14 mouse cellular contexts compared by ENCODE assay signal in the genomic region with DNA sequence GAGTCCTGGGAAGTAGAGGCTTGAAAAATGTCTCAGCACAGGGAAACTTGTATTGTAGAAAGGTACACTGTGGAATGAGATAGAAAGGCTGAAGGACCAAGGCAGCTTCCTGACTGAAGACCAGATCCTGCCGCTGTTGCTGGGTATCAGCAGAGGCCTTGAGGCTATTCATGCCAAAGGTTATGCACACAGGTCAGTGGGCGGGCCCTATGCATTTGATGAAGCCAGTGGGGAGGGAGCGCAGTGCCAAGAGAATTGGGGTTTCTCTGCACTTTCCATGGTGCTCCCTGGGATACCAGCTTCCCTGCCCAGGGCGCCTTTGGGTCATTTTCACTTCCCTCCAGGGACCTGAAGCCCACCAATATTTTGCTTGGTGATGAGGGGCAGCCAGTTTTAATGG. TPM values are rescaled to one million over a fixed set of nuclear protein-coding genes. Genes with fewer than 3 reads are reported as not detected.
DNase-seq lines count a peak whose midpoint lies in the region; ATAC-seq and TF ChIP-seq lines count a peak whose summit lies in the region.
"Had no signal": no experiment of that assay in that cellular context is flagged by ENCODE, and none has a peak within 500 bp of the region (broad histone marks: within the 10 kb centered on the region; RNA-seq: fewer than 3 reads in every experiment).

No protein-coding gene starts in this region.

- no peak overlapping the region for H3K4me2 ChIP-seq in kidney, postnatal 0 days (ENCODE audit: low read length)
- H3K4me2 ChIP-seq in kidney, embryonic 16.5 days (replicated peaks; ENCODE audit: low read depth, low read length) = no peak overlapping the region
- 0 out of 2 replicates have a peak overlapping the region, but pooled peaks have one; percentile 94 for H3K4me2 ChIP-seq in embryonic facial prominence, embryonic 12.5 days (replicated peaks)
- peak overlapping the region; percentile 97 for H3K4me2 ChIP-seq in liver, embryonic 16.5 days (ENCODE audit: low read depth, low read length)
- H3K4me2 ChIP-seq: limb, embryonic 15.5 days had no signal

- no peak overlapping the region for H3K4me3 ChIP-seq in gastrocnemius, adult 2 months
- H3K4me3 ChIP-seq in kidney, postnatal 0 days (replicated peaks; ENCODE audit: low read depth, low read length) = no peak overlapping the region
- no peak overlapping the region for H3K4me3 ChIP-seq in kidney, embryonic 16.5 days (ENCODE audit: low read length)
- H3K4me3 ChIP-seq in embryonic facial prominence, embryonic 12.5 days = no peak overlapping the region
- peak overlapping the region; percentile 97 for H3K4me3 ChIP-seq in liver, embryonic 16.5 days (ENCODE audit: low read depth, low read length)
- H3K4me3 ChIP-seq: left cerebral cortex, adult 2 months had no signal

- H3K27ac ChIP-seq in gastrocnemius, adult 2 months = no peak overlapping the region
- H3K27ac ChIP-seq in kidney, postnatal 0 days = 0 out of 2 replicates have a peak overlapping the region, but pooled peaks have one; percentile 85
- no peak overlapping the region for H3K27ac ChIP-seq in kidney, embryonic 16.5 days (ENCODE audit: low read length)
- H3K27ac ChIP-seq in embryonic facial prominence, embryonic 12.5 days = no peak overlapping the region
- H3K27ac ChIP-seq in liver, embryonic 16.5 days (ENCODE audit: low read length) = peak overlapping the region; percentile 97
- H3K27ac ChIP-seq: forebrain, embryonic 12.5 days; left cerebral cortex, adult 2 months; limb, embryonic 15.5 days had no signal

- peaks cover 15% of the 10 kb centered on the region for H3K4me1 ChIP-seq in kidney, postnatal 0 days (replicated peaks; ENCODE audit: insufficient read depth, low read length)
- peaks cover 48% of the 10 kb centered on the region for H3K4me1 ChIP-seq in kidney, embryonic 16.5 days (ENCODE audit: insufficient read depth, low read length)
- peaks cover 28% of the 10 kb centered on the region for H3K4me1 ChIP-seq in embryonic facial prominence, embryonic 12.5 days
- H3K4me1 ChIP-seq in liver, embryonic 16.5 days (ENCODE audit: control insufficient read depth, low read depth, low read length) = peaks cover 84% of the 10 kb centered on the region

- H3K9me3 ChIP-seq in kidney, postnatal 0 days (replicated peaks; ENCODE audit: low read length) = no peaks in the 10 kb centered on the region
- no peaks in the 10 kb centered on the region for H3K9me3 ChIP-seq in kidney, embryonic 16.5 days (ENCODE audit: low read length)
- H3K9me3 ChIP-seq in embryonic facial prominence, embryonic 12.5 days = no peaks in the 10 kb centered on the region
- no peaks in the 10 kb centered on the region for H3K9me3 ChIP-seq in liver, embryonic 16.5 days (replicated peaks; ENCODE audit: control insufficient read depth, low read length)
- H3K9me3 ChIP-seq: forebrain, embryonic 12.5 days; limb, embryonic 15.5 days had no signal

- peaks cover 28% of the 10 kb centered on the region for H3K36me3 ChIP-seq in kidney, postnatal 0 days (ENCODE audit: insufficient read depth, low read length)
- peaks cover 34% of the 10 kb centered on the region for H3K36me3 ChIP-seq in kidney, embryonic 16.5 days (ENCODE audit: insufficient read depth, low read length)
- H3K36me3 ChIP-seq in embryonic facial prominence, embryonic 12.5 days = peaks cover 34% of the 10 kb centered on the region
- peaks cover 43% of the 10 kb centered on the region for H3K36me3 ChIP-seq in liver, embryonic 16.5 days (ENCODE audit: control insufficient read depth, insufficient read depth)

- no peaks in the 10 kb centered on the region for H3K27me3 ChIP-seq in kidney, postnatal 0 days (ENCODE audit: insufficient read depth, low read length)
- peaks cover 5% of the 10 kb centered on the region; the same call in 1 of the 2 replicates for H3K27me3 ChIP-seq in kidney, embryonic 16.5 days (ENCODE audit: insufficient read depth, low read length)
- H3K27me3 ChIP-seq in embryonic facial prominence, embryonic 12.5 days = peaks cover 14% of the 10 kb centered on the region
- no peaks in the 10 kb centered on the region for H3K27me3 ChIP-seq in liver, embryonic 16.5 days (ENCODE audit: control insufficient read depth, insufficient read depth, low read depth, low read length)

- peak; percentile 50 for DNase-seq in gastrocnemius, adult 2 months
- DNase-seq in gastrocnemius, postnatal 14 days = no peak
- no peak for DNase-seq in kidney, postnatal 0 days (ENCODE audit: low spot score)
- no peak for DNase-seq in cerebellum, adult 9-11 months
- DNase-seq in layer of hippocampus, adult 8-10 months (ENCODE audit: low spot score in 2 of 2) = no peak
- DNase-seq: adrenal gland, adult 8-10 months; gastrocnemius, postnatal 36 days had no signal

- H3K9ac ChIP-seq in kidney, postnatal 0 days (ENCODE audit: low read depth, low read length) = no peak overlapping the region
- H3K9ac ChIP-seq in kidney, embryonic 16.5 days (replicated peaks; ENCODE audit: low read length) = no peak overlapping the region
- H3K9ac ChIP-seq in embryonic facial prominence, embryonic 12.5 days = no peak overlapping the region
- H3K9ac ChIP-seq in liver, embryonic 16.5 days (ENCODE audit: low read depth, low read length) = peak overlapping the region; percentile 48
- H3K9ac ChIP-seq: forebrain, embryonic 12.5 days; limb, embryonic 15.5 days had no signal

- no peak for TF ChIP-seq CTCF in gastrocnemius, adult 2 months (IDR thresholded peaks at IDR 0.05)
- no peak for TF ChIP-seq CTCF in kidney, postnatal 0 days (IDR thresholded peaks at IDR 0.05; ENCODE audit: low read depth)

- no peak for ATAC-seq in kidney, postnatal 0 days (replicated peaks; ENCODE audit: low FRiP score, low read depth)
- ATAC-seq in kidney, embryonic 16.5 days (ENCODE audit: low FRiP score, low TSS enrichment) = no peak
- ATAC-seq in embryonic facial prominence, embryonic 12.5 days (ENCODE audit: insufficient number of reproducible peaks, insufficient read depth, low FRiP score, low TSS enrichment) = no peak
- no peak for ATAC-seq in liver, embryonic 16.5 days (ENCODE audit: low read depth)

- 77% methylated on average over 4 of the region's 4 CpGs for WGBS in kidney, postnatal 0 days
- WGBS in kidney, embryonic 16.5 days = 87% methylated on average over 4 of the region's 4 CpGs
- WGBS in embryonic facial prominence, embryonic 12.5 days = 72% methylated on average over 4 of the region's 4 CpGs
- WGBS in liver, embryonic 16.5 days (ENCODE audit: insufficient replicate concordance) = 56% methylated on average over 4 of the region's 4 CpGs

- intact Hi-C loops in gastrocnemius, adult 2 months (cut with DNase I) = no loop called here
- intact Hi-C loops in gastrocnemius, postnatal 14 days (cut with DNase I; ENCODE audit: low total_unique reads) = no loop called here

RNA-seq across cellular contexts. Expression of a gene that starts 1.9 kb away (rescaled TPM):
- 10 to 100 TPM; 18.8 to 20.2 TPM for total RNA-seq in gastrocnemius, adult 2 months (2021)
- total RNA-seq in gastrocnemius, postnatal 14 days (2021) = 10 to 100 TPM; 27.2 to 28.2 TPM
- polyA plus RNA-seq in kidney, postnatal 0 days (2015; fragmentation: Nextera tagmentation; extraction: Ambion mirVana) = 114 and 122 TPM in 2 replicates
- polyA plus RNA-seq in kidney, embryonic 16.5 days (2015; fragmentation: Nextera tagmentation; extraction: Ambion mirVana) = 153 and 169 TPM in 2 replicates
- 132 and 138 TPM in 2 replicates for polyA plus RNA-seq in embryonic facial prominence, embryonic 12.5 days (2016; fragmentation: Nextera tagmentation; extraction: Ambion mirVana)
- polyA plus RNA-seq in liver, embryonic 16.5 days (2015; fragmentation: Nextera tagmentation; extraction: Ambion mirVana) = 73.3 and 73.4 TPM in 2 replicates
- 10 to 100 TPM; 78.7 to 88.5 (median 84.5) TPM for total RNA-seq in layer of hippocampus, adult 8-10 months (2022)

RNA-seq across cellular contexts. Expression of a gene that starts 1.9 kb away (rescaled TPM):
- 1 to 10 TPM; 1.0 to 1.5 TPM for total RNA-seq in gastrocnemius, adult 2 months (2021)
- 1 to 10 TPM; 4.5 to 4.8 TPM for total RNA-seq in gastrocnemius, postnatal 14 days (2021)
- 47.4 and 47.6 TPM in 2 replicates for polyA plus RNA-seq in kidney, postnatal 0 days (2015; fragmentation: Nextera tagmentation; extraction: Ambion mirVana)
- 57.4 and 63.8 TPM in 2 replicates for polyA plus RNA-seq in kidney, embryonic 16.5 days (2015; fragmentation: Nextera tagmentation; extraction: Ambion mirVana)
- polyA plus RNA-seq in embryonic facial prominence, embryonic 12.5 days (2016; fragmentation: Nextera tagmentation; extraction: Ambion mirVana) = 21.6 and 21.7 TPM in 2 replicates
- 3.7 and 3.9 TPM in 2 replicates for polyA plus RNA-seq in liver, embryonic 16.5 days (2015; fragmentation: Nextera tagmentation; extraction: Ambion mirVana)
- total RNA-seq in layer of hippocampus, adult 8-10 months (2022) = 10 to 100 TPM; 14.1 to 22.4 (median 18.5) TPM

RNA-seq across cellular contexts. Expression of a gene that starts 7.1 kb away (rescaled TPM):
- 1,000 to 10,000 TPM; 1,043 to 1,330 TPM for total RNA-seq in gastrocnemius, adult 2 months (2021)
- 100 to 1,000 TPM; 475 to 599 TPM for total RNA-seq in gastrocnemius, postnatal 14 days (2021)
- 171 and 200 TPM in 2 replicates for polyA plus RNA-seq in kidney, postnatal 0 days (2015; fragmentation: Nextera tagmentation; extraction: Ambion mirVana)
- polyA plus RNA-seq in kidney, embryonic 16.5 days (2015; fragmentation: Nextera tagmentation; extraction: Ambion mirVana) = 96.3 and 102 TPM in 2 replicates
- 16.2 and 18.7 TPM in 2 replicates for polyA plus RNA-seq in embryonic facial prominence, embryonic 12.5 days (2016; fragmentation: Nextera tagmentation; extraction: Ambion mirVana)
- 336 and 355 TPM in 2 replicates for polyA plus RNA-seq in liver, embryonic 16.5 days (2015; fragmentation: Nextera tagmentation; extraction: Ambion mirVana)
- total RNA-seq in layer of hippocampus, adult 8-10 months (2022) = 100 to 1,000 TPM; 488 to 539 (median 494) TPM

RNA-seq across cellular contexts. Expression of a gene that starts 19.4 kb away (rescaled TPM):
- total RNA-seq in gastrocnemius, adult 2 months (2021) = not detected
- total RNA-seq in gastrocnemius, postnatal 14 days (2021) = not detected
- polyA plus RNA-seq in kidney, postnatal 0 days (2015; fragmentation: Nextera tagmentation; extraction: Ambion mirVana) = 0.18 TPM in 1 of 2 replicates, not detected in the other
- polyA plus RNA-seq in kidney, embryonic 16.5 days (2015; fragmentation: Nextera tagmentation; extraction: Ambion mirVana) = not detected in 2 replicates
- not detected in 2 replicates for polyA plus RNA-seq in embryonic facial prominence, embryonic 12.5 days (2016; fragmentation: Nextera tagmentation; extraction: Ambion mirVana)
- polyA plus RNA-seq in liver, embryonic 16.5 days (2015; fragmentation: Nextera tagmentation; extraction: Ambion mirVana) = 0.25 TPM in 1 of 2 replicates, not detected in the other
- total RNA-seq in layer of hippocampus, adult 8-10 months (2022) = not detected
- total RNA-seq: adrenal gland, adult 8-10 months; gastrocnemius, postnatal 36 days; heart, postnatal 25 days; left cerebral cortex, adult 2 months had no signal
- polyA plus RNA-seq: forebrain, embryonic 12.5 days; limb, embryonic 15.5 days had no signal

RNA-seq across cellular contexts. Expression of a gene that starts 20.5 kb away (rescaled TPM):
- total RNA-seq in gastrocnemius, adult 2 months (2021) = 100 to 1,000 TPM; 107 to 113 TPM
- total RNA-seq in gastrocnemius, postnatal 14 days (2021) = 10 to 100 TPM; 58.2 to 61.7 TPM
- 25.8 and 27.3 TPM in 2 replicates for polyA plus RNA-seq in kidney, postnatal 0 days (2015; fragmentation: Nextera tagmentation; extraction: Ambion mirVana)
- 33.0 and 36.0 TPM in 2 replicates for polyA plus RNA-seq in kidney, embryonic 16.5 days (2015; fragmentation: Nextera tagmentation; extraction: Ambion mirVana)
- 29.0 and 32.5 TPM in 2 replicates for polyA plus RNA-seq in embryonic facial prominence, embryonic 12.5 days (2016; fragmentation: Nextera tagmentation; extraction: Ambion mirVana)
- 26.5 and 28.5 TPM in 2 replicates for polyA plus RNA-seq in liver, embryonic 16.5 days (2015; fragmentation: Nextera tagmentation; extraction: Ambion mirVana)
- total RNA-seq in layer of hippocampus, adult 8-10 months (2022) = 100 to 1,000 TPM in 2 of 4 experiments, 10 to 100 TPM in 2; 97.6 to 119 (median 105) TPM

Comparison
In these comparisons a context has a peak if more than half of its experiments do, and no peak if none do; other contexts are left out.
1. H3K27ac ChIP-seq: peak in kidney, postnatal 0 days (single experiment) and liver, embryonic 16.5 days (single experiment); none in gastrocnemius, adult 2 months (single experiment), kidney, embryonic 16.5 days (single experiment) and embryonic facial prominence, embryonic 12.5 days (single experiment).
2. H3K4me2 ChIP-seq: peak in embryonic facial prominence, embryonic 12.5 days (single experiment) and liver, embryonic 16.5 days (single experiment); none in kidney, postnatal 0 days (single experiment) and kidney, embryonic 16.5 days (single experiment).